Mouse (Mus musculus) hindbrain, embryonic 10.5 days (tissue): ENCODE results near the gene Znrf1. TPM values are rescaled to one million over a fixed set of nuclear protein-coding genes. Genes with fewer than 3 reads are reported as not detected.
A peak's percentile ranks its signal among the peaks of the same experiment; 100 is the strongest.
"Not testable (repeated sequence)": the region's sequence is repeated elsewhere in the genome, so short reads cannot be mapped to it uniquely, and the experiment has no call there.

Experiments
- DNase-seq: peaks from one replicate; pipeline ENCODE4 v3.0.0-alpha.2; 2017; ENCODE audit warnings: low spot score
- H3K27ac ChIP-seq: fragments of 300-500 bp; sonication (generic); 2 replicates; pipeline ENCODE4 v1.5.1; 2016; ENCODE audit warnings: mild to moderate bottlenecking, moderate library complexity
- H3K27me3 ChIP-seq: fragments of 300-500 bp; sonication (generic); 2 replicates; pipeline ENCODE4 v1.6.1; 2016; ENCODE audit warnings: mild to moderate bottlenecking; ENCODE audit not compliant: poor library complexity, insufficient read depth, severe bottlenecking
- H3K36me3 ChIP-seq: fragments of 300-500 bp; sonication (generic); 2 replicates; pipeline ENCODE4 v1.6.1; 2016; ENCODE audit warnings: mild to moderate bottlenecking, moderate library complexity
- H3K4me1 ChIP-seq: fragments of 300-500 bp; sonication (generic); replicated peaks from 2 replicates; pipeline ENCODE4 v1.6.1; 2016; ENCODE audit warnings: mild to moderate bottlenecking
- H3K4me3 ChIP-seq: fragments of 300-500 bp; sonication (generic); 2 replicates; pipeline ENCODE4 v1.5.1; 2016; ENCODE audit warnings: mild to moderate bottlenecking, moderate library complexity
- H3K9me3 ChIP-seq: fragments of 300-500 bp; sonication (generic); 2 replicates; pipeline ENCODE4 v1.6.1; 2016; ENCODE audit warnings: mild to moderate bottlenecking, moderate library complexity
- WGBS: fragments of 180-500 bp; shearing (Covaris S2); methylation state at CpG from one replicate; pipeline ENCODE4 v1.1.7; 2016; 5-methylcytosine and 5-hydroxymethylcytosine counted together
- polyA plus RNA-seq: library from polyadenylated mRNA; unstranded; fragments of >200 nt; fragmentation: Nextera tagmentation; extraction: Ambion mirVana; gene quantifications from 2 replicates; pipeline ENCODE4 v1.2.1, GENCODE M21; 2016

Gene Znrf1
- polyA plus RNA-seq, 1 experiment from 2014 or later: 52.5 TPM

DNA sequence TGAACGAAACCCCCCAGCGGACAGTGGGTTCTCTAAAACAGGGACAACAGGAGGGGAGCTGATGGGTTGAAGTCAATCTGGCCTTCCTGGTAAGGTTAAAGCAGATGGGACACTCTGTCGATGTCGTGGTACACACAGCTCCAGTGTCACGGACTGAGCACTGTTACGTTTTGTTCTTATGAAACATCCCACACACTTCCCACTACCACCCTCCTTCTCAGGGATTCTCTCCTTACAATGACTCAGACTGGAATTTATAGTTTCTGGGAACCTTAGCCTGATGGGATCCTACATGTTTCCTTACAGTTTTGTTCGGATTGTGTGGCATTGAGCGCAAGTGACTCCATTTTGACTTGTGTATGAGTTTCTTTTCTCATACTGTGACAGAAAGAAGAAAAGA, 95.7 kb downstream of the Znrf1 start:
- 94% methylated on average over 8 of the region's 8 CpGs for WGBS
- Histone ChIP-seq H3K27ac (no peak overlapping the region), H3K9me3 (0 out of 2 replicates have a peak, but pooled peaks cover 5% of the 10 kb centered on the region), H3K4me1 (peaks cover 4% of the 10 kb centered on the region; the same call in 1 of the 2 replicates), H3K4me3 (no peak overlapping the region), H3K27me3 (no peaks in the 10 kb centered on the region), H3K36me3 (0 out of 2 replicates have a peak, but pooled peaks cover 22% of the 10 kb centered on the region)
- no peak for DNase-seq

DNA sequence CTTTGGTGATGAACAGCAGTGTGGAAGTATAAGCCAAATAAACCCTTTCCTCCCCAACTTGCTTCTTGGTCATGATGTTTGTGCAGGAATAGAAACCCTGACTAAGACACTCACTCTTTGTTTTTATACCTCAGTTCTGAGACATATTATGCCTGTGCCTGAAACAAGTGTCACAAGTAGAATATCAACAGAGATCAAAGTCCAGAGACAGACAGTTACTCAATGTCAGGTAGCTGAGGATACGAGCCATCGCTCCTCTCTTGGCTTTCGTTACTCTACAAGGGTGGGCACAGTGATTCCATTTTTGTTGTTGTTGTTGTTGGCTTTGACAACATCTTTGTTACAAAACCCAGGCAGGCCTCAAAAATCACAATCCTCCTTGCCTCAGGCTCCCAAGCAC, 97.1 kb downstream of the Znrf1 start:
- 97% methylated on average over 3 of the region's 3 CpGs for WGBS
- no peak overlapping the region for H3K4me3 ChIP-seq
- 0 out of 2 replicates have a peak, but pooled peaks cover 5% of the 10 kb centered on the region for H3K9me3 ChIP-seq
- peaks cover 4% of the 10 kb centered on the region; the same call in 1 of the 2 replicates for H3K4me1 ChIP-seq
- H3K36me3 ChIP-seq: 0 out of 2 replicates have a peak, but pooled peaks cover 11% of the 10 kb centered on the region
- DNase-seq: no peak
- H3K27ac ChIP-seq: no peak overlapping the region
- H3K27me3 ChIP-seq: no peaks in the 10 kb centered on the region

DNA sequence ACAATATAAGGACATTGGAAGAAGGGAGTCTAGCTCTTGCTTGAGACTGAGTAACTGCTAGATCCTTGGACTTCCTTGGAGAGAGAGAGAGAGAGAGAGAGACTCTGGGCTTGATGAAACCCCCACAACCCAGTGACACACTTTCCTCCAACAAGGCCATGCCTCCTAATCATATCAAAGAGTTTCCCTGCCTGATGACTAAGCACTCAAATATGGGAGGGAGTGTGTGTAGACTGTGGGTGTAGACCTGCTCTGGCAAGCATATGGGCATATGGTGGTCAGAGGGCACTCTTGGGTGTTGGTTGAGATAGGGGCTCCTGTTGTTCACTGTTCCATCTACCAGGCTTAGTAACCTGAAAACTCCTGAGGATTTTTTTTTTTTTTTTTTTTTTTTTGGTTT, 102.2 kb downstream of the Znrf1 start:
- DNase-seq: no peak
- no peak overlapping the region for H3K4me3 ChIP-seq

DNA sequence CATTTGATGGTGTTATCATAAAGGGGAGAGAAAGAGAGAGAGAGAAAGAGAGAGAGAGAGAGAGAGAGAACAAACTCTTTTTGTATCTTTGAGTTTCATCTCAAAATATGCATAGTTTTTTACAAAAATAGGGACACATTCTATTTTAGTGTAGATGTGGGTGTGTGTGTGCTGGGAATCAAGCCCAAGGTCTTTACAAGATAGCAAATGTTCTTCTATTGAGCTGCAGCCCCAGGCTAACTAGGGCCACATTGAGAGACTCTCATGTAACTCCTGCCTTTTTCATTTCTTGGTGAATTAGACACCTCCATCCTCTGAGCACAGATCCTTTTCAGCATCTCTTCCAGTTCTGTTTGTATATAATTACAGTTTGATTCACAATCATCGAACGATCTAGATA, 105.2 kb downstream of the Znrf1 start:
- DNase-seq: no peak
- no peaks in the 10 kb centered on the region for H3K27me3 ChIP-seq
- H3K4me1 ChIP-seq: peaks cover 9% of the 10 kb centered on the region
- H3K36me3 ChIP-seq: no peaks in the 10 kb centered on the region; the same call in 1 of the 2 replicates
- no peak overlapping the region for H3K27ac ChIP-seq
- 98% methylated on average over 2 of the region's 2 CpGs for WGBS
- no peak overlapping the region for H3K4me3 ChIP-seq
- no peaks in the 10 kb centered on the region for H3K9me3 ChIP-seq

More for the DNA sequence above, 102.2 kb downstream of the Znrf1 start:
- no peaks in the 10 kb centered on the region for H3K36me3 ChIP-seq
- no peak overlapping the region for H3K27ac ChIP-seq
- peaks cover 9% of the 10 kb centered on the region for H3K4me1 ChIP-seq
- H3K27me3 ChIP-seq: no peaks in the 10 kb centered on the region
- H3K9me3 ChIP-seq: 0 out of 2 replicates have a peak, but pooled peaks cover 4% of the 10 kb centered on the region

DNA sequence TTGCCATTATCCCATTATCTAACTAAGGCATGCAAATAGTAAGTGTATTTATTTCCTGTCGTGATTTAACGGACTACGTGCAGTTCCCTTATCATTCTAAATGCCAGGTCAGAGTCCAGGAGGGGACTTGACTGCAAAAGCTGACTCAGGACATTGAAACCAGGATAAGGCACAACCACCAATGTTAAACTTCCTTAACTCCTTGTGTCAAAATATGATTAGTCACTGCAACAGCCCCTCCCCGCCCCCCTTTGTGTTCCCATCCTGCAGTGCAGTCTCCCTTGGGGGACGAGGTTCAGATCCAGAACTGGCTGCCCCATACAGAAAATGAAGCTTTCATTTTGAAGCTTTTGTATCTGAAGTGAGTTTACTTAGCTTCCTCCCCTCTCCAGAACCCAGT, 106.6 kb downstream of the Znrf1 start:
- H3K27ac ChIP-seq: peak overlapping the region; percentile 98
- no peak for DNase-seq
- H3K9me3 ChIP-seq: no peaks in the 10 kb centered on the region
- peaks cover 9% of the 10 kb centered on the region for H3K4me1 ChIP-seq
- H3K36me3 ChIP-seq: peaks cover 8% of the 10 kb centered on the region; the same call in 1 of the 2 replicates
- WGBS: 71% methylated on average over 5 of the region's 5 CpGs
- H3K27me3 ChIP-seq: no peaks in the 10 kb centered on the region
- H3K4me3 ChIP-seq: peak overlapping the region; percentile 69

DNA sequence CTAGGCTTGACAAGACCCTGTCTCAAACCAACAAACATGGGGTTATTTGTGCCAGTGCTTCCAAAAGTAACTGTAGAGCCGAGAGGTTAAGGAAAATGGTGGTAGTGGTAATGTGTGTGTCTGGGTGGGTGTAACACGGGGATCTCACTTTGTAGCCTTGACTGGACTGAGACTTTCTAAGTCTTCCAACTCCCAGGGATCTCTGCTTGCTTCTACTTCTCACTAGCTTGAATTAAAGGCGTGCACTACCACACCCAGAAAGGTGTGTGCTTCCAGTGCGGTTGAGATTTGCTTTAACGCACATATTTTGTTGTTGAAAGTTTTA, 107.0 kb downstream of the Znrf1 start:
- no peak for DNase-seq
- Histone ChIP-seq H3K4me3 (peak overlapping the region; percentile 69), H3K4me1 (peaks cover 9% of the 10 kb centered on the region), H3K27me3 (no peaks in the 10 kb centered on the region), H3K27ac (peak overlapping the region; percentile 98), H3K9me3 (no peaks in the 10 kb centered on the region), H3K36me3 (peaks cover 8% of the 10 kb centered on the region; the same call in 1 of the 2 replicates)
- WGBS: 17% methylated on average over 5 of the region's 5 CpGs

DNA sequence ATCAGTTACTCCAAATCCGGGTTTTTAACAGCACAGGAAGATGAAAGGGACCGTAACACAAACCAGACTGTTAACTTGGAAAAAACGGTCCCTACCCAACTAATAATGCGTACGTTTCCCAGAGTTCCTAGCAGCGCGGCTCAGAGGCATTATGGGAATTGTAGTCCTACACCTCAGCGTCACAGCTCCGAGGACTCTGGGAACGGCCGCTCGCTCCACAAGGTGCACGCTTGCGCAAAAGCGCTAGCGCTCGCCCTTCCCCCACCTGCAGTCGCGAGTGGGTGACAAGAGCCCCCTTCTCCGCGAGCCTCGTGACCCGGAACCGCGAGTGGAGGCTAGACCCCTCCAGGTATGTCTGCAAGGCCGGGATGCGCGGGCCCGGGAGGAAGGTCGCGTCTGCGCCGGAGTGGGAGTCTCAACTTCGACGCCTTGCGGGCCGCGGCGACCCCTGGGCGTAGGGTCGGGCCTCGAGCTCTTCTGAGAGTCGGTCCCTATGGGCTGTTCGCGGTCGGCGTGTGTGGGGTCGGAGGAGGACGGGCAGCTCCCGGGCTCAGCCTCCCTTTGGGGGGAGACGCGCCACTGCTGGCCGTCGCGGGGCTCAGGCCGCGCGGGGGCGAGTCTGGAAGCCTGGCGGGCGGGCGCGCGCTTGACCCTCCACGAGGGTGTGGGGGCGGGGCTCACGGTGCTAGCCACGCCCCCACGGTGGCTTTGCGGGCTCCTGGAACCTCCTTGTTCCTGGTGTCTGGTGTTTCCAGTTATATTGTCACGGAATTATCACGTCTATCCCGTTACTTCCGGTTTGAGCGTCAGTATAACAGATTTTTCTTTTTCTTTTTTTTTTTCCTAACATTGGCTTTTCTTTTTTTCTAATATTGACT, 107.6 kb downstream of the Znrf1 start, which contains the start of gene Zfp1:
Gene Zfp1, plus strand, starts transcription at position 138 of the 878 bp plus-strand sequence.
- no peaks in the 10 kb centered on the region for H3K9me3 ChIP-seq
- no peaks in the 10 kb centered on the region for H3K27me3 ChIP-seq
- H3K27ac ChIP-seq: peak within 1 kb of the TSS; percentile 98
- WGBS: under 1% methylated on average over 75 of the region's 75 CpGs
- peaks cover 8% of the 10 kb centered on the region; the same call in 1 of the 2 replicates for H3K36me3 ChIP-seq
- peak within 1 kb of the TSS; percentile 69 for H3K4me3 ChIP-seq
- peak; percentile 92 for DNase-seq
- peaks cover 13% of the 10 kb centered on the region for H3K4me1 ChIP-seq

DNA sequence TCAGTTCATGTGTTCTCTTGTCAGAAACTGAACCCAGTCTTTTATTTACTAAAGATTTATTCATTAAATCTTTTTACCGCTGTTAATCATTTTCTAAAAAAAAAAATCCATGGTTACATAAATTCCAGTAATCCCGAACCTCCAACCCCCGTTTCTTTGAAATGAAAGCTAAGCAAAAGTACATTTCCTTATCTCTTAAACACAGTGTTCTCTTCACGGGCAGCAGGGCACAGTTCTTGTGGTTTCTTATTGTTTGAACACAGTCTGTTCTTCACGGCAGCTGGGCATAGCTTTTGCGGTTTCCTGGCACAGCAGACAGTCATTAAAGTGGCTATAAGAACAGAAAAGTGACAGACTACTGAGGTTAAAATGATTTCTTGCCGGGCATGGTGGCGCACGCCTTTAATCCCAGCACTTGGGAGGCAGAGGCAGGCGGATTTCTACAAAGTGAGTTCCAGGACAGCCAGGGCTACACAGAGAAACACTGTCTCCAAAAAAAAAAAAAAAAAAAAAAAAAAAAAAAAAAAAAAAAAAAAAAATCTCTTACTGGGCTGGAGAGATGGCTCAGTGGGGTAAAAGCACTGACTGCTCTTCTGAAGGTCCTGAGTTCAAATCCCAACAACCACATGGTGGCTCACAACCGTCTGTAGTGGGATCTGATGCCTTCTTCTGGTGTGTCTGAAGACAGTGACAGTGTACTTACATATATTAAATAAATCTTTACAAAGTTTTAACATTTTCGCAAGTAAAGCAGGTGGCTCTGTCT, 108.6 kb downstream of the Znrf1 start:
- not testable (repeated sequence) for DNase-seq, H3K27me3 ChIP-seq, H3K9me3 ChIP-seq, H3K36me3 ChIP-seq
- H3K27ac ChIP-seq: peak overlapping the region; percentile 98; the same call in 1 of the 2 replicates
- 80% methylated on average over 12 of the region's 12 CpGs for WGBS
- peak overlapping the region; percentile 69 for H3K4me3 ChIP-seq
- H3K4me1 ChIP-seq: peaks cover 16% of the 10 kb centered on the region

DNA sequence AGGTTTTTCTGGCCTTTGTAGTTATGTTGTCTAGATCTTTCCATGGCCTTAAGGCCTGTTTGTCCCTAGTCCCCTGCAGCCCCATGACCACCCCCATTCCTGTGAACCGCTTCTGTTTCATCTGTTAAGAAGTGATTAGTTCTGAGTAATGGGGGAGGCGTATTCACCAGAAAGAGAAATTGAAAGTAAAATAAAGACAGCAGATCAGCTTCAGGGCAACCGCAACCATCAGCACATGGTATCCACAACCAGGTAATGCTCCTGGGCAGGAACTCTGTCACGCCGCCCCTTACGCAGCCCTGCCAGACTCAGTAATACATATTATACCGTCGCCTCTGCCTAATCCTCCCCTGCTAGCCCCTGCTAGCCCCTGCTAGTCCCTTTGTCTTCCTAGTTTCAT, 109.8 kb downstream of the Znrf1 start:
- Histone ChIP-seq H3K4me3 (no peak overlapping the region), H3K27ac (no peak overlapping the region), H3K27me3 (no peaks in the 10 kb centered on the region), H3K9me3 (no peaks in the 10 kb centered on the region), H3K36me3 (peaks cover 8% of the 10 kb centered on the region; the same call in 1 of the 2 replicates), H3K4me1 (peaks cover 16% of the 10 kb centered on the region)
- no peak for DNase-seq
- WGBS: 97% methylated on average over 8 of the region's 8 CpGs

DNA sequence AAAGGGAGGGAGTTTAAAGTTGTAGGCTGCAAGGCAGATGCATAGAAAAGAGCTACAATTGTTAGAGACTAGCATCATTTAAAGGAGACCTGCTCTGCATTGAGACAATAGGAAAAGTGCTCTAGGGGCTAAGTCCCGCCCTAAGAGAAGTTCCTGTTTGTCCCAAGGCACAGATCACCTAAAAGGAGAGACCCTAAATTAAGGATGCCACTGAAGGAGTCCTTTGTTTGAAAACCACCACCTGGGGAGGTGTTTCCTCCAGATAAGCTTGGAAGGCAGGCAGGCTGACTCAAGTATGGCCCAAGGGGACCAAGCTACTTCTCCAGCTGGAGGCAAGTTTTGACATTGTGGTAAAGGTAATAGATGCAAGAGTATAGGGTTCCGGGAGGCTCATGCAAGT, 112.9 kb downstream of the Znrf1 start:
- no peak overlapping the region for H3K4me3 ChIP-seq
- WGBS: 59% methylated on average over 2 of the region's 2 CpGs
- H3K9me3 ChIP-seq: 0 out of 2 replicates have a peak, but pooled peaks cover 3% of the 10 kb centered on the region
- peaks cover 7% of the 10 kb centered on the region for H3K4me1 ChIP-seq
- DNase-seq: no peak
- no peaks in the 10 kb centered on the region for H3K27me3 ChIP-seq
- H3K27ac ChIP-seq: no peak overlapping the region
- H3K36me3 ChIP-seq: peaks cover 8% of the 10 kb centered on the region; the same call in 1 of the 2 replicates

DNA sequence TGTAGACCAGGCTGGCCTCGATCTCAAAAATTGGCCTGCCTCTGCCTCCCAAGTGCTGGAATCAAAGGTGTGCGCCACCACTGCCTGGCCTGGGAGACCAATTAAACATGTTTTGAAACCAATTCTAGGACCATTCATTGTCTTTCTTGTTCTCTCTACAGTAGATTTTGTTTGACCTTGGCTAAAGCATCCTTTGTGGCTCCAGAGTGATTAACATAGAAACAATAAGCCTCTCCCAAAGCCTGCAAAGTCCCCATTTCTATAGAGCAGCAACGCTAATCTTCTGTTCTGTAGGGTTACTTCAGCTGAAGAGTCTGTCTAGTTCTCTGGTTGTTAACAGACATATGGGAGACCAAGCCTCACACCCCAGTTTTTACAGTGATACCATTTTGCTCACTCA, 114.8 kb downstream of the Znrf1 start:
- Histone ChIP-seq H3K9me3 (0 out of 2 replicates have a peak, but pooled peaks cover 3% of the 10 kb centered on the region), H3K27me3 (no peaks in the 10 kb centered on the region), H3K4me1 (peaks cover 7% of the 10 kb centered on the region), H3K4me3 (no peak overlapping the region), H3K27ac (no peak overlapping the region), H3K36me3 (peaks cover 12% of the 10 kb centered on the region; the same call in 1 of the 2 replicates)
- DNase-seq: no peak
- 84% methylated on average over 3 of the region's 3 CpGs for WGBS

DNA sequence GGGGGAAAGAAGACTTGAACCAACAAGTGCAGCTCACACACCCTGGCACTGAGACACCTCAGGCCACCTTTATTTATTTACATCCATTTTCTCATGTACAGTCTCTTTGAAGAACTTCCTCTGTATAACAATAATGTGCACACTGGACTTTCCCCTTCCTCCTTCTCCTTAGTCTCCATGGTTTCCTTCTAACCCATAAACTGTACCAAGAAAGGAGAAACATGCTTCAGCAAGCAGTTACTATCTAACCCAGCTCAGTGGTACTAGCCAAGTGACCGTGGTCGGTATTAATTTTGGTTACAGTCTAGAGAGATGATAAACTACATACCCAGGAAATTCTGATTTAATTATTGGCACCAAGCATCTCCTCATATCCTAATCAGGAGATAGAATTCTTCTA, 117.6 kb downstream of the Znrf1 start:
- no peaks in the 10 kb centered on the region for H3K27me3 ChIP-seq
- WGBS: 93% methylated on average over 2 of the region's 2 CpGs
- 0 out of 2 replicates have a peak, but pooled peaks cover 3% of the 10 kb centered on the region for H3K9me3 ChIP-seq
- no peak overlapping the region for H3K27ac ChIP-seq
- no peak for DNase-seq
- H3K36me3 ChIP-seq: peaks cover 3% of the 10 kb centered on the region; the same call in 1 of the 2 replicates
- peaks cover 13% of the 10 kb centered on the region for H3K4me1 ChIP-seq
- no peak overlapping the region for H3K4me3 ChIP-seq
